Mouse (Mus musculus): ENCODE results near the gene Bbc3. TPM values are rescaled to one million over a fixed set of nuclear protein-coding genes. Genes with fewer than 3 reads are reported as not detected.

The Bbc3 gene
- polyA plus RNA-seq, 1 experiment from 2014 or later = 31.1 TPM

GRCm38 (mm10) chr7:16310020-16310520 lies 1.9 kb downstream of the Bbc3 start:
- 2% methylated on average over 28 of the region's 56 CpGs for WGBS
- peaks cover 12% of the 10 kb centered on the region; the same call in 1 of the 2 replicates for H3K4me1 ChIP-seq (ENCODE audit: insufficient read depth, low read depth, low read length)

GRCm38 (mm10) chr7:16310521-16311452 lies 2.6 kb downstream of the Bbc3 start:
- peak overlapping the region; percentile 88 for H3K4me2 ChIP-seq (replicated peaks; ENCODE audit: low read depth, low read length)
- H3K27ac ChIP-seq (ENCODE audit: low read length) = peak overlapping the region; percentile 99
- H3K4me1 ChIP-seq (ENCODE audit: insufficient read depth, low read depth, low read length) = peaks cover 12% of the 10 kb centered on the region; the same call in 1 of the 2 replicates
- no peaks in the 10 kb centered on the region for H3K27me3 ChIP-seq (replicated peaks; ENCODE audit: insufficient read depth, low read length)
- ATAC-seq = no peak
- TF ChIP-seq CTCF (IDR thresholded peaks at IDR 0.05) (no peak), EP300 (IDR thresholded peaks at IDR 0.05) (no peak)
- peak; percentile 56 for DNase-seq (ENCODE audit: low spot score)
- H3K4me3 ChIP-seq (ENCODE audit: low read depth, low read length) = peak overlapping the region; percentile 80
- H3K36me3 ChIP-seq (ENCODE audit: insufficient read depth, low read length) = no peaks in the 10 kb centered on the region
- WGBS = 2% methylated on average over 30 of the region's 31 CpGs
- peak overlapping the region; percentile 51 for H3K9ac ChIP-seq (replicated peaks; ENCODE audit: low read depth)
- no peaks in the 10 kb centered on the region for H3K9me3 ChIP-seq (ENCODE audit: low read length)

More at GRCm38 (mm10) chr7:16310020-16310520, 1.9 kb downstream of the Bbc3 start:
- H3K27ac ChIP-seq (ENCODE audit: low read length) = peak overlapping the region; percentile 99
- peak overlapping the region; percentile 51 for H3K9ac ChIP-seq (replicated peaks; ENCODE audit: low read depth)
- no peaks in the 10 kb centered on the region for H3K36me3 ChIP-seq (ENCODE audit: insufficient read depth, low read length)
- peak overlapping the region; percentile 88 for H3K4me2 ChIP-seq (replicated peaks; ENCODE audit: low read depth, low read length)
- peak; percentile 40 for ATAC-seq
- DNase-seq (ENCODE audit: low spot score) = peak; percentile 79
- peak overlapping the region; percentile 80 for H3K4me3 ChIP-seq (ENCODE audit: low read depth, low read length)
- no peak for TF ChIP-seq EP300 (IDR thresholded peaks at IDR 0.05)
- TF ChIP-seq CTCF (IDR thresholded peaks at IDR 0.05) = peak; percentile 78
- H3K9me3 ChIP-seq (ENCODE audit: low read length) = no peaks in the 10 kb centered on the region
- no peaks in the 10 kb centered on the region for H3K27me3 ChIP-seq (replicated peaks; ENCODE audit: insufficient read depth, low read length)

GRCm38 (mm10) chr7:16311453-16312004 lies 3.3 kb downstream of the Bbc3 start:
- ATAC-seq (no peak), DNase-seq (ENCODE audit: low spot score) (peak; percentile 76)
- Histone ChIP-seq H3K27me3 (replicated peaks; ENCODE audit: insufficient read depth, low read length) (no peaks in the 10 kb centered on the region), H3K4me3 (ENCODE audit: low read depth, low read length) (peak overlapping the region; percentile 80), H3K4me1 (ENCODE audit: insufficient read depth, low read depth, low read length) (peaks cover 12% of the 10 kb centered on the region; the same call in 1 of the 2 replicates), H3K4me2 (replicated peaks; ENCODE audit: low read depth, low read length) (peak overlapping the region; percentile 88), H3K9me3 (ENCODE audit: low read length) (no peaks in the 10 kb centered on the region), H3K27ac (ENCODE audit: low read length) (peak overlapping the region; percentile 99), H3K9ac (replicated peaks; ENCODE audit: low read depth) (peak overlapping the region; percentile 96), H3K36me3 (ENCODE audit: insufficient read depth, low read length) (no peaks in the 10 kb centered on the region)
- 2% methylated on average over 10 of the region's 14 CpGs for WGBS
- TF ChIP-seq CTCF (IDR thresholded peaks at IDR 0.05) (no peak), EP300 (IDR thresholded peaks at IDR 0.05) (no peak)

- WGBS = under 1% methylated on average over 43 of the region's 49 CpGs
- peaks cover 12% of the 10 kb centered on the region; the same call in 1 of the 2 replicates for H3K4me1 ChIP-seq (ENCODE audit: insufficient read depth, low read depth, low read length)
- peak overlapping the region; percentile 80 for H3K4me3 ChIP-seq (ENCODE audit: low read depth, low read length)
- TF ChIP-seq EP300 (IDR thresholded peaks at IDR 0.05) (no peak), CTCF (IDR thresholded peaks at IDR 0.05) (no peak)
- H3K4me2 ChIP-seq (replicated peaks; ENCODE audit: low read depth, low read length) = peak overlapping the region; percentile 88
- ATAC-seq = peak; percentile 9
- H3K9me3 ChIP-seq (ENCODE audit: low read length) = no peaks in the 10 kb centered on the region
- peak overlapping the region; percentile 99 for H3K27ac ChIP-seq (ENCODE audit: low read length)
- H3K27me3 ChIP-seq (replicated peaks; ENCODE audit: insufficient read depth, low read length) = no peaks in the 10 kb centered on the region
- peak overlapping the region; percentile 96 for H3K9ac ChIP-seq (replicated peaks; ENCODE audit: low read depth)
- H3K36me3 ChIP-seq (ENCODE audit: insufficient read depth, low read length) = peaks cover 4% of the 10 kb centered on the region; the same call in 1 of the 2 replicates
- DNase-seq (ENCODE audit: low spot score) = peak; percentile 73
Observed at GRCm38 (mm10) chr7:16312011-16312671, 3.9 kb downstream of the Bbc3 start.

GRCm38 (mm10) chr7:16312672-16313311 lies 4.6 kb downstream of the Bbc3 start:
- H3K9me3 ChIP-seq (ENCODE audit: low read length) = no peaks in the 10 kb centered on the region
- H3K4me3 ChIP-seq (ENCODE audit: low read depth, low read length) = peak overlapping the region; percentile 80
- H3K4me1 ChIP-seq (ENCODE audit: insufficient read depth, low read depth, low read length) = peaks cover 12% of the 10 kb centered on the region; the same call in 1 of the 2 replicates
- peak; percentile 34 for ATAC-seq
- peak overlapping the region; percentile 96 for H3K9ac ChIP-seq (replicated peaks; ENCODE audit: low read depth)
- under 1% methylated on average over 11 of the region's 12 CpGs for WGBS
- TF ChIP-seq EP300 (IDR thresholded peaks at IDR 0.05) (no peak), CTCF (IDR thresholded peaks at IDR 0.05) (no peak)
- H3K36me3 ChIP-seq (ENCODE audit: insufficient read depth, low read length) = peaks cover 7% of the 10 kb centered on the region; the same call in 1 of the 2 replicates
- DNase-seq (ENCODE audit: low spot score) = peak; percentile 88
- H3K27ac ChIP-seq (ENCODE audit: low read length) = peak overlapping the region; percentile 99
- peak overlapping the region; percentile 88 for H3K4me2 ChIP-seq (replicated peaks; ENCODE audit: low read depth, low read length)
- H3K27me3 ChIP-seq (replicated peaks; ENCODE audit: insufficient read depth, low read length) = no peaks in the 10 kb centered on the region
